Mouse (Mus musculus): ENCODE results near the gene C1qtnf7.

DNA sequence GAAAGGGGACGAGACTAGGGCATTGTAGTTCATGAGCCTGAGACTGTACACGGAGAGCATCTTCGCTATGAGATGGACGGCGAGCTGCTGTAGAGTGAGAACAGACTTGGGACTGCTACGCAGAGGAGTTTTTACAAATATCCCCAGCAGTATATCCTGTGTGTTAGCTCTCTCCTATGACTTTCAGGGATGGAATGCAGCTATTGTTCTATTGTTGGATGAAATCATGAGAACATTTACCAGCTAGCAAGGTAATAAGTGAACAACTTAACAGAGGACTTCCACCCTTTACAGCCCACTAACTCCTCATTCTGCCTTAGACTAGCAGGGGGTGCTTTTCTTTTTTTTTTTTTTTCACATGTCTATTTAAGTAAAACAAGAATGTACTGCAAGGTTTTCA lies 40.1 kb downstream of the C1qtnf7 start:
- TF ChIP-seq CTCF (IDR thresholded peaks at IDR 0.05; ENCODE audit: low read depth, low read length) (no peak), POLR2A (IDR thresholded peaks at IDR 0.05; ENCODE audit: borderline replicate concordance, low read depth, low read length) (no peak)

Data from bone marrow macrophage, adult 2 months (primary cell).